ENCODE assay signal across 12 mouse cellular contexts in the genomic region with DNA sequence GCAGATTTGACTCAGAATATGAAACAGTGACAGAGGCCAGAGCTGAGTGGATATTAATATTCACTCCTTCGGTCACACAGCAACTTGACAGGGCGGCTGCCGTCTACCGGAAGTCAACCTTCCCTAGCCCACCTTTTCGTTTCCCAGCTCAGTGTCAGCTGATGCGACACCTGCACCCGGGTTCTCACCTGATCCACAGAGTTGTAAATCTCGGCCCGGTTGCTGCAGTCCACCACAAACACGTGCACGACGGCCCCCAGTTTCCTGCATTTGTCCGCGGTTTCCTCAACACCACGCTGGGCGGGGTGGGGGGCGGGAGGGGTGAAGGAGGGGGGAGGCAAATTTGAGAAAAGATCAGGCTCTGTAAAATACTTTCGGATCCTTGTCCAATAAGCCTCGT. TPM values are rescaled to one million over a fixed set of nuclear protein-coding genes. Genes with fewer than 3 reads are reported as not detected.
DNase-seq lines count a peak whose midpoint lies in the region; ATAC-seq and TF ChIP-seq lines count a peak whose summit lies in the region.
"Had no signal": no experiment of that assay in that cellular context is flagged by ENCODE, and none has a peak within 500 bp of the region (broad histone marks: within the 10 kb centered on the region; RNA-seq: fewer than 3 reads in every experiment).

No protein-coding gene starts in this region.

- no peaks in the 10 kb centered on the region for H3K36me3 ChIP-seq in heart, embryonic 16.5 days (ENCODE audit: control insufficient read depth, insufficient read depth)
- H3K36me3 ChIP-seq in liver, embryonic 15.5 days (replicated peaks) = no peaks in the 10 kb centered on the region

- H3K27ac ChIP-seq in heart, embryonic 16.5 days (ENCODE audit: low read length) = no peak overlapping the region
- H3K27ac ChIP-seq in bone marrow macrophage, adult 2 months (ENCODE audit: insufficient read depth, low read depth, low read length) = no peak overlapping the region
- no peak overlapping the region for H3K27ac ChIP-seq in liver, embryonic 15.5 days (replicated peaks)

- no peaks in the 10 kb centered on the region for H3K9me3 ChIP-seq in heart, embryonic 16.5 days (replicated peaks; ENCODE audit: control insufficient read depth, low read length)
- H3K9me3 ChIP-seq in liver, embryonic 15.5 days (replicated peaks) = no peaks in the 10 kb centered on the region

- H3K9ac ChIP-seq in heart, embryonic 16.5 days (ENCODE audit: low read length) = no peak overlapping the region
- H3K9ac ChIP-seq in liver, embryonic 15.5 days = no peak overlapping the region

- H3K4me1 ChIP-seq in heart, embryonic 16.5 days (ENCODE audit: control insufficient read depth, insufficient read depth, low read length) = no peaks in the 10 kb centered on the region
- peaks cover 6% of the 10 kb centered on the region for H3K4me1 ChIP-seq in bone marrow macrophage, adult 2 months (ENCODE audit: control insufficient read depth, insufficient read depth, low read length)
- H3K4me1 ChIP-seq in liver, embryonic 15.5 days (replicated peaks) = no peaks in the 10 kb centered on the region

- no peaks in the 10 kb centered on the region for H3K27me3 ChIP-seq in heart, embryonic 16.5 days (ENCODE audit: control insufficient read depth, insufficient read depth, low read length)
- H3K27me3 ChIP-seq in liver, embryonic 15.5 days = peaks cover 11% of the 10 kb centered on the region

- peak overlapping the region; percentile 51 for H3K4me2 ChIP-seq in heart, embryonic 16.5 days (ENCODE audit: low read depth, low read length)
- H3K4me2 ChIP-seq in liver, embryonic 15.5 days = peak overlapping the region; percentile 32; the same call in 1 of the 2 replicates

- no peak for DNase-seq in heart, postnatal 10 days
- peak; percentile 62 for DNase-seq in A20 (ENCODE audit: low read depth, low spot score)
- DNase-seq in cerebellum, adult 11-12 months = no peak
- DNase-seq in left cerebral cortex, postnatal 14 days (ENCODE audit: low spot score in 2 of 2) = no peak
- no peak for DNase-seq in testis, postnatal 10 days (ENCODE audit: low spot score)
- DNase-seq: adrenal gland, postnatal 36 days; embryo, embryonic 11 days; gastrocnemius, postnatal 25 days had no signal

- 53% methylated on average over 19 of the region's 19 CpGs for WGBS in heart, embryonic 16.5 days
- 21% methylated on average over 19 of the region's 19 CpGs for WGBS in liver, embryonic 15.5 days (ENCODE audit: insufficient replicate concordance)

- ATAC-seq in heart, embryonic 16.5 days (replicated peaks; ENCODE audit: extremely low read depth, insufficient read depth, low FRiP score) = no peak
- no peak for ATAC-seq in liver, embryonic 15.5 days (ENCODE audit: insufficient read depth)

- no peak for TF ChIP-seq POLR2A in bone marrow macrophage, adult 2 months (IDR thresholded peaks at IDR 0.05; ENCODE audit: borderline replicate concordance, low read depth, low read length)

- intact Hi-C loops in heart, postnatal 10 days (cut with DNase I) = no loop called here
- intact Hi-C loops in left cerebral cortex, postnatal 14 days (cut with DNase I) = no loop called here

- H3K4me3 ChIP-seq in heart, embryonic 16.5 days (ENCODE audit: low read length) = peak overlapping the region; percentile 35
- peak overlapping the region; percentile 57 for H3K4me3 ChIP-seq in bone marrow macrophage, adult 2 months (ENCODE audit: insufficient read depth, low read length)
- no peak overlapping the region for H3K4me3 ChIP-seq in liver, embryonic 15.5 days (replicated peaks)

- TF ChIP-seq CTCF in bone marrow macrophage, adult 2 months (IDR thresholded peaks at IDR 0.05; ENCODE audit: low read depth, low read length) = no peak

RNA-seq across cellular contexts. Expression of a gene that starts 4.8 kb away (rescaled TPM):
- polyA plus RNA-seq in heart, embryonic 16.5 days (2015; fragmentation: Nextera tagmentation; extraction: Ambion mirVana) = 0.11 TPM in 1 of 2 replicates, not detected in the other
- not detected for total RNA-seq in heart, postnatal 10 days (2021)
- polyA plus RNA-seq in bone marrow macrophage, adult 2 months (2012; ENCODE audit: insufficient read depth, insufficient read length, missing spikeins) = not detected in 2 replicates
- 35.5 and 52.8 TPM in 2 replicates for polyA plus RNA-seq in liver, embryonic 15.5 days (2015; fragmentation: Nextera tagmentation; extraction: Ambion mirVana)
- 1 to 10 TPM; 1.4 to 2.4 TPM for total RNA-seq in left cerebral cortex, postnatal 14 days (2021)
- total RNA-seq: ES-E14; gastrocnemius, postnatal 25 days had no signal

RNA-seq across cellular contexts. Expression of a gene that starts 49.3 kb away (rescaled TPM):
- polyA plus RNA-seq in heart, embryonic 16.5 days (2015; fragmentation: Nextera tagmentation; extraction: Ambion mirVana) = 3.3 and 3.5 TPM in 2 replicates
- 10 to 100 TPM; 29.4 to 31.6 TPM for total RNA-seq in heart, postnatal 10 days (2021)
- 204 and 205 TPM in 2 replicates for polyA plus RNA-seq in bone marrow macrophage, adult 2 months (2012; ENCODE audit: insufficient read depth, insufficient read length, missing spikeins)
- polyA plus RNA-seq in liver, embryonic 15.5 days (2015; fragmentation: Nextera tagmentation; extraction: Ambion mirVana) = 2.6 and 2.7 TPM in 2 replicates
- total RNA-seq in left cerebral cortex, postnatal 14 days (2021) = 10 to 100 TPM; 30.3 to 32.4 TPM

Comparison
In these comparisons a context has a peak if more than half of its experiments do, and no peak if none do; other contexts are left out.
1. RNA of a gene that starts 4.8 kb away (polyA plus RNA-seq): 35.5 to 52.8 TPM in liver, embryonic 15.5 days; 0.11 TPM in heart, embryonic 16.5 days and not detected in bone marrow macrophage, adult 2 months; every median in the first group is over 10 times any median in the second.
2. RNA of a gene that starts 49.3 kb away (polyA plus RNA-seq): 204 to 205 TPM in bone marrow macrophage, adult 2 months; 3.3 to 3.5 TPM in heart, embryonic 16.5 days and 2.6 to 2.7 TPM in liver, embryonic 15.5 days; every median in the first group is over 10 times any median in the second.